Mouse (Mus musculus) brain, embryonic 14.5 days (tissue): ENCODE data around the gene Zfp612.

ENCODE experiments used
- CTCF ChIP-seq: fragments of 200-500 bp; IDR thresholded peaks from 2 replicates; pipeline ENCODE4 v1.5.1; 2012; ENCODE audit warnings: inconsistent platforms, mild to moderate bottlenecking, moderate library complexity, borderline replicate concordance; ENCODE audit not compliant: insufficient read depth, insufficient read length; ENCODE audit errors: extremely low read depth
- POLR2A ChIP-seq: fragments of 200-500 bp; IDR thresholded peaks from 2 replicates; pipeline ENCODE4 v1.6.1; 2012; ENCODE audit warnings: mild to moderate bottlenecking, inconsistent platforms, borderline replicate concordance; ENCODE audit not compliant: poor library complexity, insufficient read depth, insufficient read length, severe bottlenecking; ENCODE audit errors: extremely low read depth

GRCm38 (mm10) chr8:110101676-110102075, 22.1 kb downstream of the Zfp612 start:
- no peak for TF ChIP-seq CTCF
- no peak for TF ChIP-seq POLR2A
